Mouse (Mus musculus) erythroblast, embryonic 14.5 days (primary cell): Measurements from ENCODE around the gene Znrd1as. TPM values are rescaled to one million over a fixed set of nuclear protein-coding genes. Genes with fewer than 3 reads are reported as not detected.

Experiments used
- H3K27me3 ChIP-seq: 2 replicates; pipeline ENCODE4 v1.6.1; 2012; ENCODE audit warnings: inconsistent platforms; ENCODE audit not compliant: control insufficient read depth
- H3K36me3 ChIP-seq: 2 replicates; pipeline ENCODE4 v1.6.1; 2012; ENCODE audit warnings: mild to moderate bottlenecking, inconsistent platforms; ENCODE audit not compliant: control insufficient read depth
- H3K4me1 ChIP-seq: 2 replicates; pipeline ENCODE4 v1.6.1; 2012; ENCODE audit warnings: inconsistent platforms; ENCODE audit not compliant: control insufficient read depth
- H3K4me3 ChIP-seq: replicated peaks from 2 replicates; pipeline ENCODE3; 2012; ENCODE audit warnings: moderate library complexity, mild to moderate bottlenecking, inconsistent platforms
- H3K9me3 ChIP-seq: 2 replicates; pipeline ENCODE4 v1.6.1; 2012; ENCODE audit warnings: low read length, inconsistent platforms, mixed read lengths; ENCODE audit not compliant: control insufficient read depth
- GATA1 ChIP-seq: IDR thresholded peaks from 2 replicates; pipeline ENCODE4 v1.6.1; 2012; ENCODE audit warnings: low read length, inconsistent platforms, mixed read lengths
- TAL1 ChIP-seq: IDR thresholded peaks from 3 replicates; pipeline ENCODE4 v1.6.1; 2012; ENCODE audit warnings: low read length, inconsistent platforms, mixed read lengths
- polyA plus RNA-seq: library from polyadenylated mRNA; stranded (reverse); fragments of >175 nt; gene quantifications from 2 replicates; pipeline ENCODE4 v1.2.3, GENCODE M21; 2012

Gene Znrd1as
- polyA plus RNA-seq, 1 experiment, result 0.07 TPM

- H3K9me3 ChIP-seq, result no peaks in the 10 kb centered on the region
- no peaks in the 10 kb centered on the region for H3K27me3 ChIP-seq
- TF ChIP-seq GATA1 (no peak), TAL1 (no peak)
- no peaks in the 10 kb centered on the region for H3K4me1 ChIP-seq
- H3K4me3 ChIP-seq, result no peak overlapping the region
- no peaks in the 10 kb centered on the region for H3K36me3 ChIP-seq
These were observed 29.0 kb upstream of the Znrd1as start for GRCm38 (mm10) chr17:36929236-36929932.

- Histone ChIP-seq H3K36me3 (no peaks in the 10 kb centered on the region), H3K4me3 (no peak overlapping the region), H3K4me1 (no peaks in the 10 kb centered on the region), H3K27me3 (no peaks in the 10 kb centered on the region), H3K9me3 (no peaks in the 10 kb centered on the region)
- TF ChIP-seq GATA1 (no peak), TAL1 (no peak)
These were observed 28.2 kb upstream of the Znrd1as start for GRCm38 (mm10) chr17:36930233-36930632.

- no peaks in the 10 kb centered on the region for H3K9me3 ChIP-seq
- TF ChIP-seq GATA1 (no peak), TAL1 (no peak)
- H3K27me3 ChIP-seq, result no peaks in the 10 kb centered on the region
- no peaks in the 10 kb centered on the region for H3K4me1 ChIP-seq
- no peaks in the 10 kb centered on the region for H3K36me3 ChIP-seq
- no peak overlapping the region for H3K4me3 ChIP-seq
These were observed 27.3 kb upstream of the Znrd1as start for GRCm38 (mm10) chr17:36931130-36931529.

GRCm38 (mm10) chr17:36931806-36932205 lies 26.6 kb upstream of the Znrd1as start:
- TF ChIP-seq GATA1 (no peak), TAL1 (no peak)
- Histone ChIP-seq H3K4me3 (no peak overlapping the region), H3K27me3 (no peaks in the 10 kb centered on the region), H3K4me1 (no peaks in the 10 kb centered on the region), H3K9me3 (no peaks in the 10 kb centered on the region), H3K36me3 (no peaks in the 10 kb centered on the region)

- H3K4me3 ChIP-seq, result no peak overlapping the region
- no peaks in the 10 kb centered on the region for H3K36me3 ChIP-seq
- H3K4me1 ChIP-seq, result no peaks in the 10 kb centered on the region
- peaks cover 35% of the 10 kb centered on the region for H3K27me3 ChIP-seq
- TF ChIP-seq GATA1, result no peak
- H3K9me3 ChIP-seq, result no peaks in the 10 kb centered on the region
These were observed 20.3 kb upstream of the Znrd1as start for GRCm38 (mm10) chr17:36938056-36938455.

GRCm38 (mm10) chr17:36942391-36942790 lies 16.0 kb upstream of the Znrd1as start:
- Histone ChIP-seq H3K4me3 (no peak overlapping the region), H3K9me3 (no peaks in the 10 kb centered on the region), H3K27me3 (peaks cover 78% of the 10 kb centered on the region), H3K4me1 (no peaks in the 10 kb centered on the region; the same call in 1 of the 2 replicates), H3K36me3 (no peaks in the 10 kb centered on the region)
- TF ChIP-seq GATA1 (no peak), TAL1 (no peak)

- no peaks in the 10 kb centered on the region; the same call in 1 of the 2 replicates for H3K4me1 ChIP-seq
- no peaks in the 10 kb centered on the region for H3K36me3 ChIP-seq
- peaks cover 83% of the 10 kb centered on the region for H3K27me3 ChIP-seq
- H3K9me3 ChIP-seq, result no peaks in the 10 kb centered on the region
- no peak within 1 kb of the TSS for H3K4me3 ChIP-seq
- TF ChIP-seq GATA1 (no peak), TAL1 (no peak)
These were observed 15.5 kb upstream of the Znrd1as start, which contains the start of gene Rnf39 for GRCm38 (mm10) chr17:36942791-36943471. Gene Rnf39 (plus strand): TSS chr17:36942918.

- no peak overlapping the region for H3K4me3 ChIP-seq
- H3K9me3 ChIP-seq, result no peaks in the 10 kb centered on the region
- H3K36me3 ChIP-seq, result peaks cover 4% of the 10 kb centered on the region
- peaks cover 88% of the 10 kb centered on the region for H3K27me3 ChIP-seq
- no peaks in the 10 kb centered on the region; the same call in 1 of the 2 replicates for H3K4me1 ChIP-seq
- no peak for TF ChIP-seq GATA1
- no peak for TF ChIP-seq TAL1
These were observed 14.7 kb upstream of the Znrd1as start for GRCm38 (mm10) chr17:36943691-36944090.

- Histone ChIP-seq H3K4me3 (no peak overlapping the region), H3K36me3 (peaks cover 10% of the 10 kb centered on the region), H3K4me1 (no peaks in the 10 kb centered on the region; the same call in 1 of the 2 replicates), H3K9me3 (no peaks in the 10 kb centered on the region), H3K27me3 (peaks cover 84% of the 10 kb centered on the region)
- TF ChIP-seq TAL1 (no peak), GATA1 (no peak)
These were observed 14.1 kb upstream of the Znrd1as start for GRCm38 (mm10) chr17:36944121-36944775.
